Mouse (Mus musculus) heart, adult 9 months (tissue): Measurements from ENCODE around the gene Kin.

ENCODE experiments used
- DNase-seq, 2 experiments: peaks; one replicate each; pipeline ENCODE4 v3.0.0; 2022; ENCODE audit warnings: low spot score in 2 of 2

Gene Kin

DNA sequence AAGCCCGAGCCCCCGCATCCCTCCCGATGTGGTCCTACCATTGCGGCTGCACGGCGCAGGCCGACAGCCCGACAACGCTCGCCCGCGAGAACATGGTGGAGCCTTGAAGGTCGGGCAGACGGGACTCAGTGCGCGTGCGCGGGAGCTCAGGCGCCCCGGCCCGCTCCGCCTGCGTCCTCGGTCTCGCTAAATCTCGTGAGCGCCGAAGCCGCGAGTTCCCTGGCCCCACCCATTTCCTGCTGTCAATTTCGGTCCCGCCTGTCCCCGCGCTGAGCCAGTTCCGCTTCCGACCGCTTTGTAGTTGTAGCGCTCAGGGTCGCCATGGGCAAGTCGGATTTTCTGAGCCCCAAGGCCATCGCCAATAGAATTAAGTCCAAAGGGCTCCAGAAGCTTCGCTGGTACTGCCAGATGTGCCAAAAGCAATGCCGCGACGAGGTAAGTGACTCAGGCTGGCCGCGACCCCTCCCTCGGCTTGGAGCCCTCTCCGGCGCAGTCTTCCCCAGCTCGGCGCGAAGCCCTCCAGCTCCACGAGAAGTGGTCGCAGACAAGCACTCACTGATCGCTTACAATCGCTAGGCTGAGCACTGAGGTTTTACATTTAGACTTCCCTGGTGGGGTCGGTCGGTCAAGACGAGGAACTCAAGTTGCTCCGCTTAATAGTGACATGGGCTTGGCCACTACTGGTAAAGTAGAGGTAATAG lies at the start of gene Kin, which contains the start of gene Atp5c1:
TSS of gene Kin (plus strand) at position 284 of the 701 bp plus-strand sequence.
TSS of gene Atp5c1 (minus strand) at position 201 of the 701 bp plus-strand sequence.
- peak; percentile 96 for DNase-seq

DNA sequence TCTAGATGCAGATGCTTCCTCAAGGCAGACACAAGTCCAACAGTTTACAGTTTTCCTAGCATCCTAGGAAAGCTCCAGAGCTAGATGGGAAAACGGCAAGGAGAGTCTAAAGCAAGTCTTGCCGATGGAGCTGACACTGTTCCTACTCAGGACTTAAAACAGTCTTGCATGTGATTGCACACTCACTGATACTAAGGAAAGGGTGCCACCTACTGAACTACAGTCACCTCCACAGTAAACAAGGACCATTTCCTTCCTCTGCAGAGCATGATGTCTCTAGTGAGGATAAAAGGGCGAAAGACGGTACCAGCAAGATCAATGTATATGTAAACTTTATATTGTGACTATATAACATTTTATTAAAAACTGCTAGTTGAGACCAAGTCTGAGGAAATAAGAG lies 46.7 kb upstream of the Kin start:
- DNase-seq = no peak

DNA sequence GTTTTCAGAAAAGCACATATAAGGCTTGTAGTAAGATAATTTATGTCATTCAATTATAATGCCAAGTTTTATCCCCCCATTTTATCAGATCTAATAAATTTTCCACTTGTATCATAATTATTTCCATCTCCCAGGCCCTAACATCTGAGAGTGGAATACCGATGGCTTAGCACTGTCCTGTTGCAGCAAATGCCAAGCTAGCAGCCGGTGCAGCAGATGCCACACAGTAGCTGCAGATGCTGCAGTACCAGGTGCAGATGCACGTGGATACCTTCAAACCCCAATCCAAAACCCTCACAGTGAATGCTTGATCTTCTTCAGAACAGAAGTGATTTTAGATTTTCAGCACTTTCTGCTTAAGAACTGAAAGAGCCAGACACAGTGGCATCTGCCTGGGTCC lies 45.4 kb upstream of the Kin start:
- no peak for DNase-seq

DNA sequence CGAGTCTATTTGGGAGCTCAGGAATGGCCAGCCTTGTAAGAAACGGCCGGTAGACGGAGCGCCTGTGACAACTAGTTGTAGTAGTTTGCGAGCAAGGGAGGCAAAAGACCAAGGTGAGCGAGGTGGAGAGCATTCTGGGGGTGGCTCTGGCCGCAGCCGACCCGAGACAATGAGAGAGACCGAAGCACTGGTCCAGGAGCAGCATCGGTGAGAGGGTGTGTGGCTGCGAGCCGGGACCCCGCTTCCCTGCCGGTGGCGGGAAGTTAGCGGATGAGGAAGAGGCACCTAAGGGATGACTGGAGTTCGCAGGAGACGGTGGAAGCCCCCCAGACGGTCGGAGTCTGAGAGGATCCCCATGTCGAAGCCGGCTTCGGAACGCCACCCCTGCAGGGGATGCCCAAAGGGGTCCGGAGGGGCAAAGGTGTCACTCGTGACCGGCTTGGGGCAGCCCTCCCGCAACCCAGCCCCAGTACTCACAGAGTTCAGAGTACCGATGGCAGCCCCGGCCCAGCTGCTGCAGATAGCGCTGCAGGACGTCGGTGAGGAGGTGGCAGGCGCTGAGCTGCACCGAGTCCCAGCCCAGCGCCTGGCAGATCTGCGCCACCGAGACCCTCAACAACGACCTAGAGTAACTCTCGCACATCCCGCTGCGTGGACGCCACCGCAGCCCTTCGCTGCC lies 32.5 kb upstream of the Kin start:
- DNase-seq = peak in 1 of 2 experiments; percentile 12

DNA sequence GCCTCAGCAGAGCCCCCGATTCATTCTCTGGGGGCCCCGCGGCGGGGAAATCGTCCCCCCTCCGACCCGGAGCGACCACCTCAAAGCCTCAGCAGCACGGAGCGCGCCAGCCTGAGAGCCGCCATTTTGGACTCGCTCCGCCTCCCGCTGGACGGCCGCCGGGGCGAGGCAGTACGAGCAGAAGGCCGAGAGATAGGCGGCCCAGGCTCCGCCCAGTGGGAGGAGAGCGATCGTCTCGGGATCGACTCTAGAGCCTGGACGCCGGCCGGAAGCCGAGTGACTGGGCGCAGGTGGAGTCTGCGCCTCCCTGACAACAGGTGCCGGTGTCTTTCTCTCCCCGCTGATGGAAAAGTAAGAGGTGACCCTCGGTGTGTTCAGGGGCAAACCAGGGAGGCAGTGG lies 31.9 kb upstream of the Kin start, which contains the start of gene Taf3:
TSS of gene Taf3 (minus strand) at position 136 of the 400 bp plus-strand sequence.
- DNase-seq = peak; percentile 88 to 90

DNA sequence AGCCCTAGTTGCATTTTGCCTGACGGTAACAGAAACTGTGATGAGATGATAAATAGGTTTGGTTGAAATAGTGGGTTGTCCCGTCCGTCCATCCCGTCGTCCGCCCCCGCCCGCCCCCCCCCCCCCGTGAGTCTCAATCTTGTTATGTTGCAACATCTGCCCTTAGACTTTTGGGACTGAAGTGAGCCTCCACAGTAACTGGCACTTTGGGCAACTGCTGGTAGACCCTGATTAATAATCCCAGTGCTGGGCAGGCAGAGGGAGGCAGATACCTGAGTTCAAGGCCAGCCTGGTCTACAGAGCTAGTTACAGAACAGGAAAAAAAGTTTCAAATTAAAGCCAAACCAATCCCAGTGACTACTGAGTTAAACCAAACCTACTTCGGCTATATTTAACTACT lies 30.9 kb upstream of the Kin start:
- DNase-seq = no peak

DNA sequence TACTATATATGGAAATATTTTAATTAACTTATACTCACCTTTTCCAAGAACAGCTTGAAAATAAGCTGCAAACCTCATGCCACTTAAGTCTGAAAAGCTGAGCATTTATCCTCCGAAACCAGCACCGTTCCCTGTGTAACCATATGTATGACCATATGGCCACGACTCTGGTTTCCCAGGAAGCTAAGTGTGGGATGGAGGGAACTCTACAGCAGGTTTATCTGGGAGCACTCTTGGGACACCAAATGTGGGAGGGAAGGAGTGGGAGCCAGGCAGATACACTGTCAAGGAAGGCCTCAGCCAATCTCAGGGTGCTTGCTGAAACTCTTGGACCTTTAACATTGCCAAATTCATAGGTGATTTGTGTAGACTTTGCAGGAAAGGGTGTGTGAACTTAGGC lies 29.5 kb upstream of the Kin start:
- DNase-seq = no peak

DNA sequence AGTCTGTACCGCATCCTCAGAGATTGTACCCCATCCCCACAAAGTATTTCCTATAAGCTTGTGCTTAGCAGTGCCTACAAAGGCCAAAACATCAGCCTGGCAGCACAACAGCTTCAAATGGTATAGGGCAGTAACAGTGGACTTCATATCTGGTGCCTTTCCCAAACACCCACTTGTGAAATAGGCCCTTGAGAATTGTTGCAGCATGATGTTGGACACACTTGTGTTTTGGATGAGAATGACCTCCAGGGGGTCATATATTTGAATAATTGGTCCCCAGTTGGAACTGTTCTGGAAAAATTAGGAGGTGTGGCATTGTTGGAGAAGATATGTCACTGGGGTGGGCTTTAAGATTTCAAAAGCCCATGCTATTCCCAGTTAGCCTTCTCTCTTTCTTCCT lies 28.4 kb upstream of the Kin start:
- DNase-seq = no peak

DNA sequence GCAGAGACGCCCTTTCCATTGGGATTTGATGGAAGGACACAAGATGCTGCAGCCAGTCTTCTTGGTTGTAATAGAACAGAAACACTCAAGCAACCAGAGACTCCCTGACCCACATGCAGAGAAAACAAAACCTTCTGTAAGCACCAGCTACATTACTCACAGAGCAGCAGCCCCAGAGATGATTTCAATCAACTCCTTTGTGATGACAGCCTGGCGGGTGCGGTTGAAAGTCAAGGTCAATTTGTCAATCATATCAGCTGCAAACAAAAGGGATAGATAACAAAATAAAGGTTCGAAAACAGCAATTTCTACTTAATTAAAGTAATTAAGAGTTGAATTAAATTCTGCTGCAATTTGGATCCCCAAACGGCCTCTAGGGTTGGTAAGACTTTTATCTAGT lies 21.6 kb upstream of the Kin start:
- DNase-seq = no peak

DNA sequence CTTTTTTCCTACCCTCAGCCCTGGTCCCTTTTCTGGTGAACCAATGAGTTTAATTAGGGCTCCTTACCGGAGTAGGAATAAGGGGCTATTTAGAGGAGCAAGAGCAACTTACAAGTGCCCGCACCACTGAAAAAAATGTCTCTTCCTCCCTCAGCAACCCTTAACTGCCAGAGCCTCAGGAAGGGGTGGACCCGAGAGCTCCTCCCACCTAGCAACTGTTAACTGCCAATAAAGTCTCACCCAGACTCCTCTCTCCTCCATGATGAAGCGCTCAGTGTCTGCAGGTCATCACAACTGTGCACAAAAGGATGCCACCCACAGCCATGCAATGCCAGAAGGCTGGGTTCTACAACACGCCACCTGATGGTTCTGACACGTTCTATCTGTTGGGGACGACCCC lies 8.6 kb upstream of the Kin start:
- no peak for DNase-seq

DNA sequence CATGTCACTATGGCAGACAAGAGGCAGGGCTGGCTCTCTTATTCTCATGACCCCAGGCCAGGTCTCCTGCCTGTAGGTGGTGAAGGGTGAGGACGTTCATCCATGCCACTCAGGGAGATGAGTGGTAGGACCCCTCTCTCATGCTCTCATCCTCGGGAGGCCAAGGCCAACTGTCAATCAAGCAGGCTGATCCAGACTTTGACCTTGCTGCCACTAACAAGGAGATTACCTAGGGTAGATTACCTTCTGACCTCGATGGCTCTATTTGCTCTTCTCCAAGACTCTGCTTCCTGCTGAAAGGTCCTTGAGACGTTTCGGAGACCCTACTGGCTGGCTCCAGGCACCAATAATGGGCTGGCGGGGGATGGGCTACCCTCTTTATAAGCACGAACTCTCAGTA lies 5.9 kb upstream of the Kin start:
- no peak for DNase-seq

DNA sequence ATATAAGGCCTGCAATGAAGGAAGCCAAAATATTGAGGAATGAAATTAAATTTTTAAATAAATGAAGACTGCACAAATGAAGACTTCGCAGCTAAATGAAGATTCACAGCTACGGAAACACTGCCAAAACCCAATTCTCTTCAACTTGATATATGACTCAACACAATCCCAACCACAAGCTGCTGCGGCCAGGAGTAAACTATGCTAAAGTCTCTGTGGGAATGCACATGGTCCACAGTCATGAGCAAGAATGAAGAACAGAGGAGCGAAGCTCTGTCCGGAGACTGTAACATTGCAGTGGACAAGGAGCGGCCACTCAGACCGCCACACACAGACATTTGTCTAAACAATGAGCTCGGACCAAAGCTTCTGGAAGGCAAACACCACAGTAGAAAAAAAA lies 3.7 kb upstream of the Kin start:
- no peak for DNase-seq

DNA sequence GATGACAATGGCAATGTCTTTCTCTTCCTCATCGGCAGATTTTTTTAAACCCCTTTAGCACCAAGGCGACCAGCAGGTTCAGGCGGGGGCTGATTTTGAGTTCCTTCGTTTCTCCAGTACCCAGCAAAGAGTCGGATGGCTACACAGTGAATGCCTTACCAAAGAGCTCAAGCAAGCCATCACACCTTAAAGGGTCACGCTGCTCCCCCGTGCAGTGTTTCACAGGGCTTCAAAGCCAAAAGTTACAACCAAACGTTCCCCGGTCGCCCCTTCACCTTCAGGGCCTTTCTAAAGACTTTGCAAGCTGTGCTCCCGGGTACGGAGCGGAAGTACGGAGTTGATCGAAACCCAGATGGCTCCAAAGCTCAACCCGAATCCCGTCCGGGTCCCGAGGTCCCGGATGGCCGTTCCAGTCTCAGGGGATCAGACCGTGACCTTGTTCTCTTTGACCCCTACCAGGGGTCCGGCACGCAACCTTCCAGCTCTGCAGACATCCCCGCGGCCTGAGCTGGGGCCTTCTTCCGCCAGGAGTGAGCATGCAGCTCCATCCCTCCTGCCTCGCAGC lies 566 bp upstream of the Kin start:
- peak in 1 of 2 experiments; percentile 15 for DNase-seq

DNA sequence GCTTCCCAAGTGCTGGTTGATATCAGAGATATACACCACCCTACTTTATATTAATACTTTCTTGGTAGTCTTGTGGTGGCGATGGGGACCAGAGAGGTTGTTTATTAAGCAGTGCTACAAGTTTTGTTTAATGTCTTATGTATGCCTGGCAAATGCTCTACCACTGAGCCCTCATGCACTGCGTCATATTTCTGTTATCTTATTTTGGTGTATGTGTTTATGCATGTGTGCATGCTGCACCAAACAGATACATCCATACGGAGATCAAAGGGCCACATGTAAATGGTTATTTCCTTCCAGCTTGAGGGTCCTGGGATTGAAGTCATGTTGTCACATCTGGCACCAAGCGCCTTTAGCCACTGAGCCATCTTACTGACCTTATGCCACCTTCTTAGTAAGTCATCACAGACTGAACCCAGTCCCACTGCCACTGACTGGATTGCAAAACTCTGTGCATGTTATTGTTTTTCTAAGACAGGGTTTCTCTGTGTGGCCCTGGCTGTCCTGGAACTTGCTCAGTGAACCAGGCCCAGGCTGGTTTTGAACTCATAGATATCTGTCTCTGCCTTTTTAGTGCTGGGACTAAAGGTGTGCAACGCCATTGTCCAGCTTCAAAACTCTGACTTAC lies 1.2 kb downstream of the Kin start:
- no peak for DNase-seq

DNA sequence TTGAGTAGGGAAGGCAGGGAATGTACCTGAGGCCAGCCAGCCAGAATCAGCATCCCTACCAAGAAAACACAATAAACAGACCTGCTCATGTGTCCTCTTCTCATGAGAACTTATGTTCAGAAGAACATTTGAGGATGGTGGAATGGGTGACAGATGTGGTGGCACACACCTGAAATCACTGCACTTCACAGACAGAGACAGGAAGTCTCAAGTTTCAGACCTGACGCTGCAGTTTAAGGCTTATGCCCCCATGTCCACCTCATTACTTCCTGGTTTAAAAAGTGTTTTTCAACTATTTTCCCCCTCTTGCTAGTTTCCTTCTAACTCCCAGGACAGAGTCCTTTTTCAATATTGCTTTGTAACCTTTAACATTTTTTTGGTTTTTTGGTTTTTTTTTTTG lies 2.3 kb downstream of the Kin start:
- DNase-seq = no peak

DNA sequence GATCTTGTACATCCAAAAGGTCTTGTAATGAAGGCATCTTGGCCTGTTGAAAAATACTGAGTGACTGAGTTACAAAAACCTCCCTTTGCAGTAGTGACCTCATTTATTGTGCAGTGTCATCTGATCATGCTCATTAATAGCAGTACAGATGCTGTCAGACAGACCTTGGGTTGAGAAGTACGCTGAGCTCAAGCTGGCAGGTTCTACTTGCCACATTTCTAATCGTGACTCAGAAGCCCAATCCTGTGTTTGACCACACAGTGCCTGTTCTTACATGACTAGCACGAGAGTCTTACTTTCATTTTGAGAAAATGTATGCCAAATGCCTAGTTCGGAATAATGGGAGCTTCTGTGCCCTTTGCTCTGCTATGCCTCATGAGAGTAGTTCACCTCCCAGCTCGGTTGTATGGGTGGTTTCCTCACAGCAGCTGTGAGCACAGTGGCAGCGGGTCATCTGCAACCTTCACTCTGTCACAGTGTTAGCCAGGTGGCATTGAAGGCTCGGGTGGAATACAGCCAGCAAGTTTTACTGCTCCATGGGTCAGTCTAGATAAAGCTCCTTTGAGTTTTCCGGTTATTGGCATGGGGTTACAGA lies 7.0 kb downstream of the Kin start:
- no peak for DNase-seq

DNA sequence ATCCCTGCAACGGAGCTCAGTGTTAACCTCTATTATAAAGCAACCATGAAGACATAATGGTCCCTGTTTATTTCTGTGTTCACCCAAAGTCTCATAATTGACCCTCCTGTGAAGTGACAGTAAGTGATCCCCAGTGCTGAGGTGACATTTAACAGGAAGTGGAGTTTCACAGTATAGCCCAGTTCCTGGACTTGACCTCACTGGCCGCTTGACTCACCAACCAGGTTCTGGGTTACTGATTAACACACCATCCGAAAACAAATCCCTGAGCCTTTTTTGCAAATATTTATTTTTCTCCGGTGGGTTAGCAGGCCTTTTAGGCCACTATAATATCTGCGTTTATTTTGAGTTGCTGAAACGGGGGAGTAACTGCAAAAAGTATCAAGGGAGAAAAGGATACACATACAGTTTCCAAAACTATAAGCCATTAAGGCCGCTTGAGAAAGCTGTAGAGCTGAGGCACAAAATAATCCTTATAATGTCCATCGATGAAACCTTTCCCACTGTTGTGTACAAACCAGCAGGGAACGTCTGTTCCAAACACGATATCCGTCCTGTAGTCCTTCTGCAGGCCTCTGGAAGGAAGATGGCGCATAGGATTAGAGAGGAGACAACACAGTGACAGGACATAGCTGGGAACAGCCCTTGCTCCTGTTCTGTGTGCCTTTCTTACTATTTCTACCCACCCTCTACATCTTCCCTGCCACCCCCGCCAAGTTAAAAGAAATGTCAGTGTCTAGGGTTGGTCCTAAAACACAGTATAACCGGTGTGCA lies 14.1 kb downstream of the Kin start:
- DNase-seq = no peak

DNA sequence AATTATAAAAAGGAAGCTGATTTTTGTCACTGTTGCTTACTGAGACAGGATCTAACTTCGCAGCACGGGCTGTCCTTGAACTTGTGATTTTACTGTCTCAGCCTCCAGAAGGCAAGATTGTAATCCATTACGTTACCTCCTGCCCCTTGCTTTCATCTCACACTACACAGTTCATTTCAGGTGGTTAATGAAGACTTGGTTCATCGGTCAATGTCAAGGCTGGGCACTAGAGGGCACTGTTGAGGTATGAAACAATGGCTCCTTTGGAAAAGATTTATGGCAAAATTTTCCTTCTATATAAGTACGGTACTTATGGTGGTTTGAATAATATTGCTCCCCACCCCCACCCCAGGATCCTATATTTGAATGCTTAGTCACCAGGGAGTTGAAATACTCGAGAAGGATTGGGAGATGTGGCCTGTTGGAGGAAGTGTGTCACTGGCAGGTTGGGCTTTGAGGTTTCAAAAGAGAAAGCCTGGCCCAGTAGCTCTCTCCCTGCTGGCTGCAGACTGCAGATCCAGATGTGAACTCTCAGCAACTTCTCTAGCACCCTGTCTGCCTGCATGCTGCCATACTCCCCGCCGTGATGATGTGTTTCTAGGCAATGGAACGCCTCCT lies 18.3 kb downstream of the Kin start:
- no peak for DNase-seq

DNA sequence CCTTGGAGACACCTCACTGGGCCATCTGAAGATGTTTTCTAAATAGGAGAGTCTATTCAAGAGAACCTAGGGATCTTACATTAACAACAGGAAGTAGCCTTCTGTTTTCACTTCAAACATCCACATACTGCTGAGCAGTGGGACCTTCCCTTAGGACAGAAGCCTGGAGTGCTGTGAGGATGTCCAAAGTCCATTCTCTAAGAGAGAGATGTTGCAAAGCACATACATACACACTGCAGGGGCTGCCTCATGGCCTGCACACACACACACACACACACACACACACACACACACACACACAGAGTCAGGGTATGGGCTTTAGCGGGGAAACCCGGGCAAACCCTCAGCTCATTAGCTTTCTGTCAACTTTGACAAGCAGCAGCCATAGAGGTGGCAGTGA lies 20.1 kb downstream of the Kin start:
- DNase-seq = no peak

DNA sequence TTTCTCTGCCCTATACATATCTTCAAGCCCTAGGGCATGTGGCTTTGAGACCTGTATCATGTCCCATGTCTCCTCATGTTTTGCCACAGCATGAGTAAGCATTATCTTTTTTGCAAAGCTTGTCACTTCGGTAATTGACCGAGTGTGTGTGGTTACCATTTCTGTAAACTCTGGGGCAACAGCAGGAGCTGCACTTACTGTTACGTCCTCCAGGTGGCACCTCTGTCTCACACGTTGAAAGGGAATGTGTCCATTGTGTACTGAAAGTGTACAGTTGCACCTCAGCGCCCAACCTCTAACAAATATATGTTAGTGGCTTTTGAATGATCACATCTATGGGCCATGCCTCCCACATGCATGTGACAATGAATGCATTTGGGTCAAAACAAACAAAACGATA lies 20.8 kb downstream of the Kin start:
- DNase-seq = peak in 1 of 2 experiments; percentile 22
